Mouse (Mus musculus) neutrophil, adult 5-6 weeks (primary cell): ENCODE results near the gene Peak1. TPM values are rescaled to one million over a fixed set of nuclear protein-coding genes. Genes with fewer than 3 reads are reported as not detected.

Experiments used
- ATAC-seq: fragments of 151-379, 151-347 bp; 2 replicates; pipeline ENCODE4 v1.8.0; 2017; ENCODE audit warnings: mild to moderate bottlenecking, moderate TSS enrichment; ENCODE audit not compliant: insufficient number of reproducible peaks, poor library complexity, low FRiP score, severe bottlenecking; ENCODE audit errors: extremely low read depth
- total RNA-seq: library from RNA; stranded (forward); fragments of 200-1000 nt; gene quantifications from 2 replicates; pipeline ENCODE4 v1.2.3, GENCODE M21; 2017

Gene Peak1
- total RNA-seq, 1 experiment from 2014 or later = 28.4 TPM

DNA sequence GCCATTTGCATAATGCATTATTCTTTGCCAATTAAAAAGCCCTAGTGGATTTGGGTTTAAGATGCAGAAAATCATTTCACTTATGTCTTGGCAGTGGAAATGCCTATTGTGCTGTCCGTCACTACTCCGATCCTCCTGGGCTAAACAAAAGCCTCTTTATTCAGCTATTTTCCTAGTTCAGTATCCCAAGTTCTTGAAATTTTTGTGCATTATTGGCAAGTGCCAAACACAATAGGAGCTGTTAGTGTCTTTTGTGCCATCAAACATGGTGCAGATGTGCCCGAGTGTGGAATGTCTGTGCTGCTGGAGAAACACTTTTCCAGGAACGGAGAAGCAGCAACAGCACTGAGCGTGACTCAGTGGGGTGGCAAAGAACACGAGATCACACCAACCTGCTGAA lies 250.2 kb downstream of the Peak1 start:
- ATAC-seq = no peak

DNA sequence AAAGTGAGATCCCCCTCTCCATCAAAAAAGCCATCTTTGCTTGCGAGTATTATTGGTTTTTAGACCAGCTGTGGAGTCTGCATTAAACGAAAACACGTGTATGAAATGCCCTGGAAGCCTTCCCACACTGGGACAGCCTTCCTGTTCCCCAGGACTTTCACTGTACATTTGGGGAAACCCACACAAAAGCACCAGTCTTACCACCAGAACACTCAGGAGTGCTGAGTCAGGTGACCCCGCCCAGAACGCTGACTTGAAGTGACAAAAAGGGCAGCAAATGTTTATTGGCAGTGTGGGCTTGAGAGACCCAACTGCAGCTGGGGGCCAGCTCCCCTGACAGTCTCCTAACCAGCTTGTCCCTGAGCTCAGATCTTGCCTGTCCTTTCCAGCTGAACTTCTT lies 251.7 kb downstream of the Peak1 start:
- no peak for ATAC-seq

DNA sequence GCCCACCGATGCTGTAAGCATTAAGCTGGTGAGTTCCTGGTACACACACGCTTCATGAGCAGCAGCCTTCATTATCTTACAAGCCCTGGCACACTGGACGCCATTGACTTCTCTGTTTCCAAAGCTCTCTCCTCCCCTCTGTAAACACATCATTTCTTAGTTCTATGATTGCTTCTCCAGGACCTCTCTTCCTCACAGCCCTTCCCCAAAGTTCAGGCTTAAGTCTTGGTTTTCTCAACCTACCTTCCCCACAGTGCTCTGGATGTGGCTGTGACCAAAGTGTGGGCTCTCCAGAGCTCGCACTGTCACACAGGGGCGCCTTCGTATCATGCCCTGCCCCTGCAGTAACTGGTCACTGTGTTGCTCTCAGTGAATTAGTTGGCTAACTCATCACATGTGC lies 252.5 kb downstream of the Peak1 start, which contains the start of gene Tspan3:
Tspan3 (minus strand) TSS at position 101 of the 400 bp plus-strand sequence.
- no peak for ATAC-seq

DNA sequence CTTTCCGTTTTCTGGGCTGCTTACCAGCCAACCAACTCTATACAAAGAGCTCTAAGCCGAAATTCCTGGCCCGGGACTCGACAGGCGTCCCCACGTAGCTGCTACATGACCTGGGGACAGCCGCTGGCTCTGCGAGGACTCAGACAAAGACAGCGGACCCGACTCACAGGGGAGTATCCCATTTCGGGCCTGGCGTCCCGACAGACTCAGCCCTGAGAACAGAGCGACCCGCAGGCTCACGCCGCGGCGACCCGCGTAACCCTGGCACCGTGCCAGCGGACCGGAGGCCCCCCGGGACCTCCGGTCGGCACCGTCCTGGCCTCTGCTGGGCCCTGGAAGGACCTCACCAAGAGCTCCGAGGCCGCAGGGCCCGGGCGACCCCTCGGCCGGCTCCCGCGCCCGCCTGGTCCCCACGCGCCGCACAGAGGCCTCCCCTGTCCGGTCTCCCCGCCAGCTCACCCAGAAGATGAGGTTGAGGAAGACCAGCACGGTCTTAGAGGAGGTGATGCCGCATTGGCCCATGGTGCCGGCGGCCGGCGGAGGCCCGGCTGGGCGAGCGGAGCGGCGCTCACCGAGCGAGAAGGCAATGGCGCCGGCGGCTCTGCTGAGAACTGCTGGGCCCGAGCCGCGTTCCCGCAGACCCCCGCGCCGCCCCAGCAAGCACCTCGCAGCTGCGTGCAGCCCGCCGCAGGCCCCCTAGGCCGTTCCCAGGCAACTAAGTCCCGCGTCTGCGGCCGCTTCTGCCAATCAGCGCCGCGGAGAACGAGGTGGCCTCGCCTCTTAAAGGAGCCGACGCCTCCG lies 257.3 kb downstream of the Peak1 start:
- peak; percentile 69 for ATAC-seq

DNA sequence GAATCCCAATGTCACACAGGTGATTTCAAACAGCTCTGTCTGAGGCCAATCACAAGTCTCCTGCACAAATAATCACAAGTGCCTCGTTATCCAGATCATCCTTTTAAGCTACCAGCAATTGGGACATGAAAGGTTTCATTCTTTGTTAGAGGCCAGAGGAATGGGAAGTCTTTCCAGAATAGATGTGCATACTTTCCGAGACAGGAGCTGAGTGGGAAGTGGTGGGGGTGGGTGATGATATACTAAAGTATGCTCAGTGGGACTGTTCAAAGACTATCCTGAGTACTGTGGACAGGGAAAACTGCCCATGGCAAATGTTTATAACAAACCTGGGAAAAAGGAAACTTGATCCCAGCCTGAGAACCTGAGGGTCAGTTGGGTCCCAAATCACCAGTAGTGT lies 258.4 kb downstream of the Peak1 start:
- no peak for ATAC-seq

DNA sequence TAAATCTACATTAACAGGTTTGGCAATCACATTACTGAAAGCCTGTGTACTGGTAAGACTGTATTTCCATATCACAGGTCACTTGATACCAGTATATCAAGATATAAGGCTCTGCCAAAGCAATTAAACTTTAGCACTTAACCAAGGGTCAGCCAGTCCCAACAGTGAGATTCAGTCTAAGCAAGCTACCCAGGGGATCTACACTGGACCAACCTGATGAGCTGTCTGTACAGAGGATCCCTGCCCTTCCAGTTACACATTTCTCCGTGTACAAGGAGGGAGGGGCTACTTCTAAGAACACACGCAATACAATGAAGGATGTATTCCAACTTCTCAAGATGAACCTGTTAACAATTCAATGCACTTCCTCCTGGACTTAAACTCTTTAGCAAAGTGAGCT lies 259.8 kb downstream of the Peak1 start:
- no peak for ATAC-seq

DNA sequence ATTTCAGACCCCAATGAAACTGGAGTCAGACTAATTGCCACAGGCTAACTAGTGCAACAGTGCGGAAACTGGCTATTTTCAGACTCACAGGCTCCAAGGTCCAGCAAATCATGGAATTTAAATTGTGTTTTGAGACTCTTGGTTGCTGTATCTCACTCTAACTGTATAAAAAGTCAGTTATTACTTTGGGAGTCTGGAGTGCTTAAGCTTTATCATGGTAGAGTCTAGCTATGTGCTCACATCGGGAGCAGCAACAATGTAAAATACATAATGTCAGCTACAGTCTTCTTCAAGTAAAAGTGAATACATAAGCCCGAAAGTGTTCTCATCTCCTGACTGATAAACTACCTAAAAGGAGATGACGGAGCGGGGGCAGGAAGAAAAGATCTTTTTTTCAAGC lies 263.3 kb downstream of the Peak1 start:
- ATAC-seq = no peak

DNA sequence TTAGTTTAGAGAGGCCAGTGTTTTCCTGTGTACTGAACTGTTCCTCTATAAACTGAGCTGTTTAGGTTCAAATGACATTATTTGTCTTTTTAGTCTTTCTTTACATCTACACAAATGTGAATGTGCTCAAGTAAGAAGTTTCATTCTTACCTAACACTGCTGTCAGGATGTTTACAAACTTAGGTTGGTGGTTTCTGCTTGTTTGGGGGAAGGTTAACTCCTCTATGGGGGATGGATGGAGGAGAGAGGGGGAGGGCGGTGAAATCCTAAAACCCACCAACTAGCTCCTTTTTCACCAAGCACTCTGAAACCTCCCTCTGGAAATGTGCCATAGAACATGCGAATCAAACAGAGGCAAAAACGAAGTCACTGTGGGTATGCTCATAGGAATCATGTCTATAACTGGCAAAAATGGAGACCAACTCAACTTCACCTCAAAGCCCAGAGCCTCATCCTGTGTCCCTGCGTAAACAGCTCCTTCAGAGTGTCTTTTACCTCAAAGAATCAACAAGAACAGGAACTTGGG lies 265.3 kb downstream of the Peak1 start:
- no peak for ATAC-seq

DNA sequence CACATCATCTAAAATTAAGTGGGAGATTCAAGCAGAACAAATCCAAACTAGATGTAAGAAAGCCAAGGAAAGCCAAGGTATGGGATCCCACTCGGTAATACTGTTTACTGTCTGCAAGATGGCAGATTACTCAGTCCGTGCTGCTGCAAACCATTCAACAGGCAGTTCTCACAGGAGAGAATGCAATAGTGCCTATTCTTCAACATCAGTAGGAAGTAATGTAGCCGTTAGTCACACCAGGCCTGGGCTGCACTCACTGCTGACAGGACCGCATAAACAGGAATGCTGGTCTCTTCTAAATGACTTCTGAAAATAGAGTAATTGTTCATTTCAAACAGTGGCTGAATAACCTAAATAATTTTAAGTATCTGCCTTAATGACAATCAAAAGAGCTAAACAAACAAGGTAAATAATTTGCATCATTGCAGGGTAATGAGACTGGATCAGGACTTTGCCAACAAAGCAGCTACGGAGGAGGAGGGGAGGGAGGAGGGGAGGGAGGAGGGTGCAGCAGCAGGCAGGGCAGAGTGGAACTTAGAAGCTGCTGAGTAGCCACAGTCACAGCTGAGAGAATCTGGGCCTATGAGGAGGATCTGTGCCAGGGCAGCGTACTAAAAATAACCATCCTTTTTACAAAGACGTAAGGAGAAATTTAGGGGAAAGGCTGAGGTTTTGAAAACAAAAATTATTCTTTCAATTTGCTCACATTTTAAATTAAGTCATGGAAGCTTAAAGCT lies 266.0 kb downstream of the Peak1 start:
- ATAC-seq = no peak

Other genes with a start within 250 kb of the Peak1 start
- 40.5 TPM in 2 replicates for gene Hmg20a, start 542 bp upstream of the Peak1 start, total RNA-seq